Mouse (Mus musculus): ENCODE results near the gene Disc1. TPM values are rescaled to one million over a fixed set of nuclear protein-coding genes. Genes with fewer than 3 reads are reported as not detected.
A peak's percentile ranks its signal among the peaks of the same experiment; 100 is the strongest.

Disc1 gene
- polyA plus RNA-seq, 1 experiment from 2014 or later = 0.97 TPM

DNA sequence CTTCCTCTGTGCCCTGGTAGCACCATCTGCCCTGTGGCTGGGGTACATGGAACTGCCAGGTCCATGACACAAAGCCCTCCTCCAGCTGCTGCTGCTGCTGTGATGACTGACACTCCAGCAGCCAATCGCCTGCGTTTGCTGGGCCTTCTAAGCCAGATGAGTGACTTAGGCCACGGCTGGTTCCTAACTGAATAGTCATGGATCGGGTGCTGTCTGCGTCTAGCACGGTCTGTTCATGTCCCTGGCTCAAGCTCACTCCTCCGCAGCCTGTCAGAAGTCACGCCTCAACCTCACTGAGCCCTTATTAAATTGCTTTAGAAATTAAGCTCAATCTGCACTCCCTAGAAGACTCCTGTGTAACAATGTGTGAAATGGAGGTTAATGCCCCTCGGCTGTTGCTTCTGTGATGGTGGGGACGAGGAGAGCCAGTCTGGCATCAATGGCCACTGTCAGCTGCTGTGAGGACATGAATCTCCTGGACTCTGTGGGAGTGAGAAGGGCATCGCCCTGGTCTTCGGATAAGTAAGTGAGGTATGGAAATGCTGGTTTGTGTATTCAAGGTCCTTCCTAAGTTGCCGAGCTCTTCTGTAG lies 146.4 kb downstream of the Disc1 start:
- no peaks in the 10 kb centered on the region for H3K27me3 ChIP-seq (replicated peaks; ENCODE audit: insufficient read depth, low read length)
- 84% methylated on average over 13 of the region's 13 CpGs for WGBS
- ATAC-seq (no peak), DNase-seq (ENCODE audit: low spot score) (no peak)
- H3K4me1 ChIP-seq (ENCODE audit: insufficient read depth, low read depth, low read length) = no peaks in the 10 kb centered on the region; the same call in 1 of the 2 replicates
- no peak overlapping the region for H3K27ac ChIP-seq (ENCODE audit: low read length)
- TF ChIP-seq CTCF (IDR thresholded peaks at IDR 0.05) (no peak), EP300 (IDR thresholded peaks at IDR 0.05) (no peak)
- no peaks in the 10 kb centered on the region for H3K9me3 ChIP-seq (ENCODE audit: low read length)
- no peaks in the 10 kb centered on the region for H3K36me3 ChIP-seq (ENCODE audit: insufficient read depth, low read length)
- H3K4me3 ChIP-seq (ENCODE audit: low read depth, low read length) = no peak overlapping the region
- no peak overlapping the region for H3K9ac ChIP-seq (replicated peaks; ENCODE audit: low read depth)
- no peak overlapping the region for H3K4me2 ChIP-seq (replicated peaks; ENCODE audit: low read depth, low read length)

- 58% methylated on average over 6 of the region's 6 CpGs for WGBS
- Histone ChIP-seq H3K9ac (replicated peaks; ENCODE audit: low read depth) (no peak overlapping the region), H3K4me1 (ENCODE audit: insufficient read depth, low read depth, low read length) (no peaks in the 10 kb centered on the region; the same call in 1 of the 2 replicates), H3K36me3 (ENCODE audit: insufficient read depth, low read length) (no peaks in the 10 kb centered on the region), H3K27me3 (replicated peaks; ENCODE audit: insufficient read depth, low read length) (no peaks in the 10 kb centered on the region), H3K27ac (ENCODE audit: low read length) (no peak overlapping the region), H3K4me2 (replicated peaks; ENCODE audit: low read depth, low read length) (no peak overlapping the region), H3K9me3 (ENCODE audit: low read length) (no peaks in the 10 kb centered on the region), H3K4me3 (ENCODE audit: low read depth, low read length) (no peak overlapping the region)
- DNase-seq (ENCODE audit: low spot score) = peak; percentile 5
- TF ChIP-seq EP300 (IDR thresholded peaks at IDR 0.05) (no peak), CTCF (IDR thresholded peaks at IDR 0.05) (no peak)
- ATAC-seq = no peak
Observed at GRCm38 (mm10) chr8:125201650-125202049, 147.7 kb downstream of the Disc1 start.

DNA sequence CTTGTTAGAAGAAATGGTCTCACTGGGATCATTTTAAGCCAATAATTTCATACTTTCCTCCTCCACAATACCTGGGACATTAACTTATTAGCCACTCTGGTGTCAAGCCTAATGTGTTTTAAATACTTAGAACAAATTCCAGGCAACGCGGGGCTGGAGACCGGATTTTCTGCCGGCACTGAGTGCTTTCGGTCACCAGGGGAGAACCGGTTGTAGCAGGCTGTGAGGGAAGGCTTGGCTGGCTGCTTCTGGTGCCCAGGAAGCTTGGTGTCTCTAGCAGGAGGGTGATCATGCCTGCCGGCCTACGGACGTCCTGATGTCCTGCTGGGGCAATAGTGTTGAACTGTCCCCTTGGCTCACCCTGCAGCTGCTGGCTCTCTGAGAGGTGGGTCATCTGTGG lies 149.0 kb downstream of the Disc1 start:
- no peak for DNase-seq (ENCODE audit: low spot score)

GRCm38 (mm10) chr8:125205556-125205955 lies 151.6 kb downstream of the Disc1 start:
- no peaks in the 10 kb centered on the region for H3K27me3 ChIP-seq (replicated peaks; ENCODE audit: insufficient read depth, low read length)
- H3K9me3 ChIP-seq (ENCODE audit: low read length) = no peaks in the 10 kb centered on the region
- DNase-seq (ENCODE audit: low spot score) (no peak), ATAC-seq (no peak)
- TF ChIP-seq EP300 (IDR thresholded peaks at IDR 0.05) = no peak
- no peak for TF ChIP-seq CTCF (IDR thresholded peaks at IDR 0.05)
- H3K4me3 ChIP-seq (ENCODE audit: low read depth, low read length) = no peak overlapping the region
- no peaks in the 10 kb centered on the region for H3K36me3 ChIP-seq (ENCODE audit: insufficient read depth, low read length)
- H3K4me2 ChIP-seq (replicated peaks; ENCODE audit: low read depth, low read length) = no peak overlapping the region
- no peak overlapping the region for H3K27ac ChIP-seq (ENCODE audit: low read length)
- 88% methylated on average over 4 of the region's 4 CpGs for WGBS
- H3K4me1 ChIP-seq (ENCODE audit: insufficient read depth, low read depth, low read length) = no peaks in the 10 kb centered on the region
- H3K9ac ChIP-seq (replicated peaks; ENCODE audit: low read depth) = no peak overlapping the region

More for the DNA sequence above, 149.0 kb downstream of the Disc1 start:
- Histone ChIP-seq H3K9me3 (ENCODE audit: low read length) (no peaks in the 10 kb centered on the region), H3K27ac (ENCODE audit: low read length) (no peak overlapping the region), H3K27me3 (replicated peaks; ENCODE audit: insufficient read depth, low read length) (no peaks in the 10 kb centered on the region), H3K9ac (replicated peaks; ENCODE audit: low read depth) (no peak overlapping the region), H3K4me1 (ENCODE audit: insufficient read depth, low read depth, low read length) (no peaks in the 10 kb centered on the region; the same call in 1 of the 2 replicates), H3K4me3 (ENCODE audit: low read depth, low read length) (no peak overlapping the region), H3K4me2 (replicated peaks; ENCODE audit: low read depth, low read length) (no peak overlapping the region), H3K36me3 (ENCODE audit: insufficient read depth, low read length) (no peaks in the 10 kb centered on the region)
- TF ChIP-seq CTCF (IDR thresholded peaks at IDR 0.05) = no peak
- TF ChIP-seq EP300 (IDR thresholded peaks at IDR 0.05) = no peak
- no peak for ATAC-seq
- 66% methylated on average over 9 of the region's 9 CpGs for whole genome bisulfite sequencing

- ATAC-seq = no peak
- no peak for DNase-seq (ENCODE audit: low spot score)
- H3K36me3 ChIP-seq (ENCODE audit: insufficient read depth, low read length) = no peaks in the 10 kb centered on the region
- WGBS = 81% methylated on average over 8 of the region's 8 CpGs
- no peak for TF ChIP-seq CTCF (IDR thresholded peaks at IDR 0.05)
- no peak for TF ChIP-seq EP300 (IDR thresholded peaks at IDR 0.05)
- no peaks in the 10 kb centered on the region for H3K9me3 ChIP-seq (ENCODE audit: low read length)
- no peak overlapping the region for H3K4me2 ChIP-seq (replicated peaks; ENCODE audit: low read depth, low read length)
- no peak overlapping the region for H3K27ac ChIP-seq (ENCODE audit: low read length)
- H3K27me3 ChIP-seq (replicated peaks; ENCODE audit: insufficient read depth, low read length) = no peaks in the 10 kb centered on the region
- H3K9ac ChIP-seq (replicated peaks; ENCODE audit: low read depth) = no peak overlapping the region
- no peak overlapping the region for H3K4me3 ChIP-seq (ENCODE audit: low read depth, low read length)
- no peaks in the 10 kb centered on the region for H3K4me1 ChIP-seq (ENCODE audit: insufficient read depth, low read depth, low read length)
Observed at GRCm38 (mm10) chr8:125206391-125206790, 152.4 kb downstream of the Disc1 start.

DNA sequence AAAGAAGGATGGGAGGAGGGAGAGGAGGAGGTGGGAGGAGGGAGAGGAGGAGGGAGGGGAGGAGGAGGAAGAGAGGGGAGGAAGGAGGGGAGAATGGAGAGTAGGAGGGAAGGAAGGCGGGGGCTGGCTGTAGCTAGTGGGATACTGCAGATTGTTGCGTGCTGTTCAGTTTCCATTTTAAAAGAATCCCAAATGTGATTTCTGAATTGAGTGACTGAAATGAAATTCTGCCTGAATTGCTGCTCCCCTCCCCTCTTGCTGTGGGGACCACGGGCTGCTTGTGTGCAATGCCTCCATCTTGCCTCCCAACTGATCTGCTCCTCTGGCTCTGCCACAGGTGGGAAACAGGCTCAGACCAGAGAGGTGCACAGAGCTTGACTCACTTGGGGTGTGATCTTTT lies 153.0 kb downstream of the Disc1 start:
- WGBS = 83% methylated on average over 3 of the region's 3 CpGs
- Histone ChIP-seq H3K27ac (ENCODE audit: low read length) (no peak overlapping the region), H3K36me3 (ENCODE audit: insufficient read depth, low read length) (no peaks in the 10 kb centered on the region), H3K27me3 (replicated peaks; ENCODE audit: insufficient read depth, low read length) (no peaks in the 10 kb centered on the region), H3K4me2 (replicated peaks; ENCODE audit: low read depth, low read length) (no peak overlapping the region), H3K9me3 (ENCODE audit: low read length) (no peaks in the 10 kb centered on the region), H3K4me3 (ENCODE audit: low read depth, low read length) (no peak overlapping the region), H3K9ac (replicated peaks; ENCODE audit: low read depth) (no peak overlapping the region), H3K4me1 (ENCODE audit: insufficient read depth, low read depth, low read length) (no peaks in the 10 kb centered on the region)
- ATAC-seq = no peak
- TF ChIP-seq CTCF (IDR thresholded peaks at IDR 0.05) = no peak
- no peak for TF ChIP-seq EP300 (IDR thresholded peaks at IDR 0.05)
- DNase-seq (ENCODE audit: low spot score) = no peak
